Mouse (Mus musculus) left cerebral cortex, postnatal 36 days (tissue): ENCODE measurements around the gene Dgcr2. TPM values are rescaled to one million over a fixed set of nuclear protein-coding genes. Genes with fewer than 3 reads are reported as not detected.

Experiments
- DNase-seq, 2 experiments: peaks; one replicate each; pipeline ENCODE4 v3.0.0; 2021 to 2022; ENCODE audit warnings: low spot score in 2 of 2, mixed read lengths in 1 of 2
- intact Hi-C: fragments of 180-260 bp; cut with DNase I; formaldehyde crosslinking; loops from one replicate; pipeline ENCODE4 v1.15.1; 2025
- total RNA-seq, 2 experiments: library from RNA; stranded (reverse); gene quantifications; 2 replicates each; pipeline ENCODE4 v1.2.3; 2021

Dgcr2 gene
- total RNA-seq, 2 experiments from 2014 or later, result 92.6 to 103 TPM

DNA sequence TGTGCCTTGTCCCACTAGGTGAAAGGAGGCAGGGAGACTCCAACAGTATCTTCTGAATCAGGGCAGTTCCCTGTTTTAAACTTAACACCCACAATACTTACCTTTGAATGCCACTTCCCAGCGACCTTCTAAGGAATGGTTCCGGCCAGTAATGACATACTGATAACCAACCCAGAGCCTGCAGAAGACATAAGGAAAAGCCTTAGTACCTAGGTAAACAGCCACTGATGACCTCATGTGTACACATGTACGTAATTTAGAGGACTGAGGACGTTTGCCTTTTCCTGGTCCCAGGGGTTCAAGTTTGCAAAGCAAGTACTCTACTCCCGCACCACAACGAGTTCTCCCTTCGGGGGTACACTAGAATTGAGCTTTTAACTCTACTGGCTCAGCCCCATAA, 41.2 kb downstream of the Dgcr2 start:
- intact Hi-C loops, result no loop called here
- no peak for DNase-seq

GRCm38 (mm10) chr16:17853263-17853662, 45.1 kb downstream of the Dgcr2 start:
- intact Hi-C loops, result no loop called here
- no peak for DNase-seq

DNA sequence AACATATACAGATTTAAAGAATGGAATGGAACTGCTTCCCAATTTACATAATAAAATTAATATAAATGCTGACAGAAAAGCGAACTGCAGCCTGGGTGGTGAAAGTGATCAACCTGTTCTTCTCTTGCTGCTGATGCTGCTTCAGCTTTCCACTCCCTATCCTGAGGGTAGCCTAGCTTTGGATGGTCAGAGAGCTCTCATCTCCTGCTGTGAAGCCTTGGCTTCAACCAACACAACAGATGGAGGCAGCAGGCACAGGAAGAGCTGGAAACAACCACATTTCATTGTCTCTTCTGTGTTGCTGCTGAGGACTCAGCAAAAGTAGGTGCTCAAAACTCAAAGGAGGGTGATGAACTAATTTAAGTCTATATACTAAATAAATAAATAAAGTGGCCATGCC, 46.5 kb downstream of the Dgcr2 start:
- no peak for DNase-seq
- intact Hi-C loops, result no loop called here

DNA sequence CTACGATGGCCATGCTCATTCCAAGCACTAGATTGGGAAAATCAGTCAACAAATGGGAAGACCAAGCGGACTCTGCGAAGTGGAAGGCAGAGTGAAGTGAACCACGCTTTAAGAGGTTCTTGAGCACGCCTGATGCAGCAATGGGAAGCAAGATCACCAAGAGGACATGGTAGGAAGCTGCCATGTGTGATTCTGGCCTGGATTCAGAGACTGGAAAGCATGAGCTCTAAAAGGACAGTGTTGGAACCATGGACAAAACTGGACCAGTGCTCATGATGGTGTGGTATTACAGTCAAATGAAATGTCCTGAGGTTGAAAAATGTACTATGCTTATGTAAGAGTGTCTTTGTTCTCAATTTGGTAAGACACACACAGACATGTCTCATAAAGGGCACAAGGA, 47.0 kb downstream of the Dgcr2 start:
- DNase-seq, result no peak
- intact Hi-C loops, result no loop called here

GRCm38 (mm10) chr16:17849486-17849885, 48.9 kb downstream of the Dgcr2 start:
- no peak for DNase-seq
- intact Hi-C loops, result no loop called here

- no peak for DNase-seq
Measured at GRCm38 (mm10) chr16:17848928-17849327, 49.4 kb downstream of the Dgcr2 start.

GRCm38 (mm10) chr16:17848431-17848830, 49.9 kb downstream of the Dgcr2 start:
- no peak for DNase-seq
- intact Hi-C loops, result no loop called here

More at GRCm38 (mm10) chr16:17848928-17849327, 49.4 kb downstream of the Dgcr2 start:
- intact Hi-C loops, result no loop called here

DNA sequence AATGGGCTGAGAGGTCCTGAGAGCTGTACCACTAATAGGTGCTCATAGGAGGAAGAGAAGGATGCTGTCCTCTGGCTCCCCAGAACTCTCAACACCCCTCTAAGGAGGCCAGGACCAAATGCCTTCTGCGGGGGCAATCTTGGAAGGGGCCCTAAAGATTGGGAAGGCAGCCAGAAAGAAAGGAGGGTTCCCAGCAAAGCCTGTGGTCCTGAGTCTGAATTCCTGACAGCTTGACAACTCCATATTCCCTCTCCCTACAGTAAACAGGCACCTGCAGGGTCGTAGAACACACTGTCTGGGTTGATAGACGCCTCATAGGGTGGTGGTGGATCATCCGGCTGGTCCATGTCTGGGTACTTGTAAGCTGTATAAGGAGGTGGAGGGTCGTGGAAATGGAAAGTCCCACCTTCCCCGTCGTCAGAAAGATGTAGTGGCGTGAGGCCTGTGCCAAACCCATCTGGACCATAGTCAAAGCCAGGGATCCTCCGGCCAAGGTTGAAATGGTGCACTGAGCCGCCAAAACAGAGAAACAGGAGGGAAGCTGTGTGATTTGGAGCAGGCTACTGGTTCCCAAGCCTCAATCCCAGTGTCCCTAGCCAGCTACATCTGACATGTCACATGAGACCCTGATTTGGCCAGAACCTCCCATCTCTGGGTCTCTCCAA, 54.5 kb downstream of the Dgcr2 start:
- DNase-seq, result no peak

GRCm38 (mm10) chr16:17842437-17842836, 55.9 kb downstream of the Dgcr2 start:
- intact Hi-C loops, result no loop called here

More for the DNA sequence above, 54.5 kb downstream of the Dgcr2 start:
- intact Hi-C loops, result no loop called here

GRCm38 (mm10) chr16:17839976-17840375, 58.4 kb downstream of the Dgcr2 start:
- intact Hi-C loops, result no loop called here
- no peak for DNase-seq

More at GRCm38 (mm10) chr16:17842437-17842836, 55.9 kb downstream of the Dgcr2 start:
- no peak for DNase-seq

DNA sequence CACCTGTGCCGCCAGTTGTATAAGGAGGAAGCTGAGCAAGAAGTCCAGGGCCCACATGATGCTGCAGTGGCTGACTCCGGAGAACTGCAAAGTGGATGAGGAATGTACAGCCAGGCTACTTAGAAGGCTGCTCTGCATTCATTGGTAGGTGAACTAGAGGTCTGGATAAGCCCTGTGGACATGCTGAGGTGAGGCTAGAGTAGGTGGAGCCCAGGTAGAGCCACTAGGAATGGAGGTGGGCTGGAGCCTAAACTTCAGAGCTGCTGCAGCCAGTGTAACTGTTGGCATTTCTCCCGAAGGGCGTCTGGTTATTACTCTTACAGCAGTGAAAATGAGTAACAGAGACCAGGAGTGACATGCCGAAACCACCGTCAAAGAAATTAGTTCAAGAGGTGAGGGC, 60.3 kb downstream of the Dgcr2 start, which contains the start of gene Car15:
TSS of gene Car15 (minus strand) at position 314 of the 400 bp plus-strand sequence.
- intact Hi-C loops, result no loop called here
- DNase-seq, result no peak

DNA sequence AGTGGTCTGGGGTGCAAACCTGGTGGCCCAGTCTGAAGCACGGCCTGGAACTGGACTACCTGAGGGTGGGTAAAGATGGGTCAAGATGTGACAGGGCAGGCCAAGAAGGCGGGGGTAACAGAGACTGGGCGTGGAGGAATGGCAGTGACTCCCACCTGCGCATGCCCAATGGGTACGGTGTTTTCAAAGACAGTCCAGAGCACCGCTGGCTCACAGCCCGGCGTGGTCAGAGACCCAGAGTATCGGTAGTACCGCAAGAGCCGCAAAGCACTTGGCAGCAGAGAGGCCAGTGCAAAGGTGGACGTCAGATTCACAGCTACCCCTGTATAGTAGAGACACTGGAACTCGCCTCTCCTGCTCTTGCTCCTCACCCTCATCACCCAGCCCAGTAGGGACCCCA, 62.9 kb downstream of the Dgcr2 start:
- intact Hi-C loops, result no loop called here
- no peak for DNase-seq

GRCm38 (mm10) chr16:17834543-17834942, 63.8 kb downstream of the Dgcr2 start:
- DNase-seq, result no peak
- intact Hi-C loops, result no loop called here

DNA sequence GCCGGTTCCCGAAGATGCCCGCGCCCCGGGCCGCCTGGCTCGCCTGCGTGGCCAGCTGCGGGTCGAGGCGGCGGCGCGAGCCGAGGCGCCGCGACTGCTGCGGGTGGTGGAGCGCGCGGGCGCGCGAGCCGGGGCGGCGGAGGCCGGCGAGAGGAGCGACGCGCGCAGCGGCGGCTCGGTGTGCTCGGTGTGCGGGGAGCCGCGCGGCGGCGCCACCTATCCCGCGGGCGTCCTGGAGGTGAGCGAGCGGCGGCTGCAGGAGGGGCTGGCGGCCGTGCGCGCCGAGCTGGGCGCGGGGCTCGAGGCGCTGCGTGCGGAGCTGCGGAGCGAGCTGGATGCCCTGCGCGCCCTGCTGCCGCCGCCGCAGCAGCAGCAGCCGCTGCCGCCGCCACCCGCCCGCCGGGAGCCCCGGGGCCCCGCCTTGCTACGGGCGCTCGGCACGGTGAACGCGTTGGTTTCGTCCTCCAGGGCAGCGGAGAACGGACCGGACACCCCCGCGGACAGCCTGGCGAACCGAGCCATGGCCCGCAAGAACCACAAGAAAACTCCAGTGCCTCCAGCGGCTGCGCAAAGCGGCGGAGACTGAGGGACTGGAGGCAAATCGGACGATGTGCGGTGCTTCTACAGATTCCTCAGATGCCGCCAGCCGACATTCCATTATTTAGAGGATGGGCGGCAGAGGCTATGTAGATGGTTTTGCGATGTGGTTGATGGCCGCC, 64.5 kb downstream of the Dgcr2 start:
- intact Hi-C loops, result no loop called here

DNA sequence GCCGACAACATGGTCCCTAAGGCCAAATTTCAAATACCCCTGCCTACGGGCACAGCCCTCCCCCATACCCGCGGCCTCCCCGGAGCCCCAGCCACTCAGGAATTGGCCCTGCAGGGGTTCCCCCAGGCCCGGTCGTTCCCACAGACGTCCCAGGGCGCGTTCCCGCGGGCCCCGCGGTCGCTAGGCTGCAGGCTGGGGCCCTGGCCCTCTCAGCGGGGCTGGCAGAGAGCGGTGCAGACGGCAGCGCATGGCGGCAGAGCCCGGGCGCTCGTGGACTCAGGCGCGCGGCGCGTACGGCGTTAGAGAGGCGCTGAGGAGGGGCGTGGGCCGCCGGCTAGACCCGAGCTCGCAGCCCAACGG, 65.1 kb downstream of the Dgcr2 start:
- peak; percentile 63 to 75 for DNase-seq
- intact Hi-C loops, result no loop called here

More for the DNA sequence above, 64.5 kb downstream of the Dgcr2 start:
- DNase-seq, result peak; percentile 71 to 77

DNA sequence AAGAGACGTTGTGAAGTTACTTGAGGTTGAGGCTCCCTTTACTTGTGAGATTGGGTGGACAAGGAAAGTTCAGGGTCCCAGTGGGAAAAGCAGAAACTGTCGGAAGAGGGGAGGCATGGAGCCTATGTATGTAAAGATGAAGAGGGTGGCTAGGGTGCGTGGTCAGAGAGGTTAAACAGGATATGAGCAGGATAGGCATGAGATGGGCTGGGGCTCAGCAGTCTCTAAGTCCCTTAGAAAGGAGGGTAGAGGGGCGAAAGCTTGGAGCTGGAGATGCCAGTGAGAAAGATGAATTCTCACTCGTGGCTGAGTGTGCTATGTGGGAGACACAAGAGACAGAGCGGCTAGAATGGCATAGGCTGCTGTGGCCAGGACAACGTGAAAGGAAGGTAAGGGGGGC, 65.5 kb downstream of the Dgcr2 start, which contains the start of gene B830017H08Rik:
TSS of gene B830017H08Rik (plus strand) at position 301 of the 400 bp plus-strand sequence.
- no peak for DNase-seq
- intact Hi-C loops, result no loop called here

DNA sequence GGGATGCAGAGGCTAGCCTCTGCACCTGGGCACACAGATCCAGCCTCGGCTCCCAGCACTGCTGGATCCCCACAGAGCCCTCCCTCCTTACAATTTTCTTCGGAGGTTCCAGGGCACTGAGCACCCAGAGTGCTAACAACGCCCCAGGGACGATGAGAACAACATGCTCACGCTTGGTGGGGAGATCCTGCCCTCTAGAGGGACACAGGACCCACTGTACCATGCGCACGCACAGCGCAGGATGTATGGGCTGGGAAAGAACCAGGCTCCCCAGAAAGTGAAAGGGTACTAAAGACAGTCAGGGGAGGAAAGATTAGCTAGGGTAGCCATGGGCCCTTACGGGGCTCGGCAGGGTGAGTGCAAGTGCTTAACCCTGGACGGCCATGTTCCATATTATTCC, 66.6 kb downstream of the Dgcr2 start:
- DNase-seq, result no peak

GRCm38 (mm10) chr16:17830385-17831178, 67.8 kb downstream of the Dgcr2 start:
- intact Hi-C loops, result no loop called here
- DNase-seq, result no peak

More for the DNA sequence above, 66.6 kb downstream of the Dgcr2 start:
- intact Hi-C loops, result no loop called here

DNA sequence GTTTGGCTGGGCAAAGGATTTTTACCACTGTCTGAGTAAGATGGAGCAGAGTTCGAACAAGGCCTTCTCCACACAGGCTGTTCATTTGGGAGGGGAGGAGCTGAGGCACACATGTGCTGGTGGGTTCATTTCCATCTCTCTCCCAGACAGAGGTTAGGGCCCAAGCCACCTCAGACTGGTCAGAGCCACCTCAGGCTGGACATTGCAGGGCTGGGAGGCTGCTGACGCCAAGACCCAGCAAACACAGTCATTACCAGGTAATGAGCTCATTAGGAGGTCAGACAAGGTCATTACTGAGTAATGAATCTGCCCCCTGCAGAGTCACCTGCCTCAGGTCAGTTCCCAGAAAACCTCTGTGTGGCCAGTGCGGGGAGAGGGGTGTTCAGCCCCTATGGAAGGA, 69.5 kb downstream of the Dgcr2 start:
- DNase-seq, result no peak

GRCm38 (mm10) chr16:17828229-17828628, 70.1 kb downstream of the Dgcr2 start:
- DNase-seq, result no peak
- intact Hi-C loops, result no loop called here

More for the DNA sequence above, 69.5 kb downstream of the Dgcr2 start:
- intact Hi-C loops, result no loop called here
